Mouse (Mus musculus) layer of hippocampus, postnatal 10 days (tissue): Measurements from ENCODE around the gene Commd1. TPM values are rescaled to one million over a fixed set of nuclear protein-coding genes. Genes with fewer than 3 reads are reported as not detected.

Experiments used
- DNase-seq, 2 experiments: peaks; one replicate each; pipeline ENCODE4 v3.0.0; 2021; ENCODE audit warnings: low spot score in 2 of 2
- total RNA-seq, 2 experiments: library from RNA; stranded (reverse); gene quantifications; 2 replicates each; pipeline ENCODE4 v1.2.3; 2021

Gene Commd1
- total RNA-seq, 2 experiments from 2014 or later: 58.9 to 72.5 TPM

DNA sequence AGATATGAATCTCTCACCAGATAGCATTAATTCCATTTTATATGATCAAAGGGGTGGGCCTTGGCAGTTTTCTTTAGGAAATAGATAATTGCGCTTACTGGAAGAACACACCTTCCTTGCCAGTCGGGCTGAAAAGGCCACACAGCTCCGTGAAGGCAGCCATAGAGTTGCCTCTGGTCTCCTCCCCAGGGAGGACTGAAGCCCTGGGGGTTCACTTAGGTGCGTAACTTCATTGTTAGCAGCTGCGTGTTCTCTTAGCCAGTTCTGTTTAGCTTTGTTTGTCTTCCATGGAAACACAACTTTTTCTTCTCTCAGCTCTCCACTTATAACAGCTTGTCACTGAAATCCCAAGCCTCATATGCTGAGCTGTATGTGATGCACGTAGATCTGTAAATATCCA is 89.7 kb downstream of the Commd1 start:
- DNase-seq: no peak

DNA sequence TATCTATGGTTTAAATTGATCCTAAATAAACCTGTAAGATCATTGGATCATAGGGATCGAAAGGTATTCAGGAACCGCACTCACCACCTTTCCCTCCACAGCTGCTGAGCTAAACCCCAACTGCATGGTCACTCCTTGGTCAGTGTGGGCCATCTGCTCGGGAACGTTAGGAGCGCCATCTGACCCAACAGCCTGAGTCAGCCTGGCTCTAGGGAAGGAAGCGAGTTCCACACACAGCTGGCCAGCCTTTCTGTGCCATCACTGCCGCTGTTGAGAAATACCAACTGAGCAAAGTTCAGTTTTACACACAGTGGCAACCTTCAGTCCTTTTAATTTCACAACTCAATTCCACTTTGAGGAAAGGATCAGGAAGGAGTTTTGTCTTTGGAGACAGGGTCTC is 90.3 kb downstream of the Commd1 start:
- no peak for DNase-seq

DNA sequence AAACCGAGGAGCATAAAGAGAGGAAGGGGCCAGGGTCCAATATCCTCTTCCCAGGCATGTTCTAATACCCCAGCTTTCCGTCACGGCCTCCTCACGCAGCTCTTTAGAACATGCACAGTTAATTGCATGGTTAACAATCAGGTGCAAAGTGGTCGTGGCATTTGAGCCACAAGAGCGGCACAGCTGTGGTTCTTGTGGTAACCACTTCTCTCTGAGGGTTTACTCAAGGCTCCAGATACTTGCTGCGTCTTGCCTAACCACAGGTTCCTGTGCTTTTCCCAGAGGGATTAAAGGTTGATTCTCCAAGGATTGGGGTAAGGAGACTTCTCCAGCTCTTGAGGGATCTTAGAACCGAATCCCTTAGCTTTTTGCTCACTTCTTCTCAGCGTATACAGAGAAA is 90.9 kb downstream of the Commd1 start:
- no peak for DNase-seq

DNA sequence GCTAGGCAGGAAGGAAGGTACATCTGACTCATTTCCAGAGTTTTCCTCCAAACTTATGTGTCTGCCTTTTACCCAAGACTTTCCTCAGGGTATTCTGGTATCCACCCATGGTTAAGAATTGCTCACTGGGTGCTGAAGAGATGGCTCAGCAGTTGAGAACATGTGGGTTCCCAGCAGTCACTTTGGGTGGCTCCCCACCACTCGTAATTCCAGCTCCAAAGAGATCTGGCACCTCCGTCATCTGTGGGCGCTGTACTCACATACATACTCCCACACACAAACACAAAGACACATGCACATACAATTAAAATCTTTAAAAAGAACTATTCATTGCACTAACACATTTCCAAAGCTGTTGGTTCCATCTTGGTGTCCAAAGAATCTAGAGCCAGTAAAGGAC is 93.0 kb downstream of the Commd1 start:
- DNase-seq: no peak

DNA sequence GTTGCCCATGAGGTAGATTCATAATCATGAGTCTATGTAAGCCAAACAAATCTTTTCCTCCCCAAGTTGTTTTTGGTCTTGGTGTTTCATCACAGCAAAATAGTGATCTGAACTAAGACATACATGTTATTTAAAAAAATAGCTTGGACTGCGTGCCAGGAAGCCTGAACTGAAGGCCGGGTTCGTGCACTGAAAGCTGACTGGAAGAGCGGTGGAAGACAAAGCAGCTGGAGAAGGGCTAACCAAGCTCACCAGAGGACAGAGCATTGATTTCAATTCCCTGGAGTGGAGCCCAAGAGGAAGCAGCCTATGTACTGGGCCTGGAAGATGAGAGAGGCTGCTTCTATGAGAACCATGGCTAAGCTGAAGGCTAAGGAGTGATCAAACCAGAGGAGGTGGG is 95.2 kb downstream of the Commd1 start:
- no peak for DNase-seq

DNA sequence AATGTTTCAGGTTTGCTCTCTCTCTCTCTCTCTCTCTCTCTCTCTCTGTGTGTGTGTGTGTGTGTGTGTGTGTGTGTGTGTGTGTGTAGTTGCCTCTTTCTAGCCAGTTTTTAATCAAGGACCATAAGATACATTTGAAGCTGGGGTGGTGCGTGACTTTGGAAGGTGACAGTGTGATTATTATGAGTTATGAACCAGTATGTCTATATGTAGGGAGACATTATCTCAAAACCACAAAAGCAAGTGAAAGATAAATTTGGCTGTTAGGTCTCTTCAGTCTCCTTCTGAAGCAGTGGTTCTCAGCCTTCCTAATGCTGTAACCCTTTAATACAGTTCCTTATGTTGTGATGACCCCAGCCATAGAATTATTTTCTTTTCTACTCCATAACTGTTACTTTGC is 96.8 kb downstream of the Commd1 start:
- no peak for DNase-seq

DNA sequence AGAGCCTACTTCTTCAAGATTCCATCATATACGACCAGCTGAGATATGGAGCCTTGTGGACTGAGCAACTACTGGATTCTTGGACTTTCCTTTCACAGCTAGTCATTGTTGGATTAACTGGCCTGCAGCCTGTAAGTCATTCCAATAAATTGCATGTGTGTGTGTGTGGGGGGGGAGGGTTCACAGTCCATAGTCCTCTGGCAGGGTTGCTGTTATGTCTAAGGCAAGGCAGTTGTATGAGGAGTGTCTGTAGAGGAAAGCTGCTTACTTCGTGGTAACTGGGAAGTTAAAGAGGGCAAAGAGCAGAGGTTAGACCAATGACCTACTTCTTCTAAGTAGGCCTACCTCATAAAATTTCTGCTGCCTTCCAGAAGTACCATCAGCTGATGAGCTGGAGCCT is 98.5 kb downstream of the Commd1 start:
- no peak for DNase-seq

DNA sequence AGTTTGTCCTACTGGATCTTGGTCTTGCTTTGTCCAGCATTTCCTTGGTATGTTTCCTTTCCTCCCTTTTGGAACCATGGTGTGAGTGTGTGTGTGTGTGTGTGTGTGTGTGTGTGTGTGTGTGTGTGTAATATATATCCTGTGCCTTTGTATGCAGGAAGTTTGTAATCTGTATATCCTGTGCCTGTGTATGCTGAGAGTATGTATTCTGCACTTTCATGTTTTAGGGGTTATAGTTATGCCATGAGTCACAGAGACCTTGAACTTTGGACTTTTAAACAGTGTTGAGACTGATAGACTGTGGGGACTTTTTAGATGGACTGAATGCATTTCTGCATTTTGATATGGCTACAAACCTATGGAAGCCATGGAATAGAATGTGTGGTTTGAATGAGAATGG is 99.3 kb downstream of the Commd1 start:
- no peak for DNase-seq

DNA sequence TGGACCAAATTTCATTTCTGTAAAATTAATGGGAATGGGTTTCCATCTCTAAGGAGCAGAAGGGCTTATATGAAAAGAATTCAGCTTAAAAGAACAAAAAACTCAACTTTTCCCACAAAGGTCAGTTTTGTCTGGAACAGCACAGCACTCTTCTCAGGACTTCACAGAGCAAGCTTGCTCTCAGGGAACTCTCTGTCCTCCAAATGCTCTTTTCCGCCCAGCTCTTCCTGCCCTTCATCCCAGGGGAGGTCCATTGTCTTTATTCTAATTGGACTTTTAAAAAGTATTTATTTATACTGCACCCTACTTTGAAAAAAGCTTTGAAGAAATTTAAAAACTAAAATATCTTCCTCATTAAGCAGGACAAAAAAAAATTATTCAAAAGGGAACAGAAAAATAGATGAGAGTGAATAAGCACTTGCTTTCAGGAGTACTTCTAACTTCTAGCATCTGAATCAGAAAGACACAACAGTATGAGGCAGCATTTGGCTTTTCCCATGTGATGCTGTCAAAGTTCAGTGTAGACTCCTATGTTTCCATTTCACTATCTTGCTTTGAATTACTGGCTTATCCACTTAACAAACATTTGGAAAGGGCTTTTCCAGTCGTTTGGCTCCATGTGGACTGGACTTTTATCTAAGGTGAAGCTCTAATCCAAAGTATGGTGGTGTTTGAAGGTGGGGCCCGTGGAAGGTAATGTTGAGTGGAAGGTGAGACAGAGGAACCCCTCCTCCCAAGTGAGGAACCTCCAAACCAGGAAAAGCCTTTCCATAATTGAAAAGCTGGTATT is 101.6 kb downstream of the Commd1 start:
- DNase-seq: no peak

DNA sequence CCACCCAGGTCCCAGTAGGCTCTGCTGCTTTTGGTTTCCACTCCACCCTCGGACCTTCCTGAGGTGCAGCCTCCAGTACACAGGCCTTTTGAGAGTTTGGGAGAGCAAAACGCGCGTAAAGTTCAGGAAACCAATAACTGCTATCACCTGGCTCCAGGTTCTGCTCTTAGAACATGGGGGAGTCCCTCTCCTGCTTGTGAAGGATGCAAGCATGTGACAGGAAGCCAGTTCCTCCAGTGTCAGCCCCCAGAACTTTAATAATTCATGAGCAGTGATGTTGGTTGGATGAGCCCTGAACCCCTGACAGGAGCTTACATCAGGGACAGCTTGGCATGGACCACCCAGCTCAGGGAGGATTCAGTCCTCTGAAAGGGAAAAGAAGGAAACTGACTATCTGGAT is 102.5 kb downstream of the Commd1 start:
- no peak for DNase-seq

DNA sequence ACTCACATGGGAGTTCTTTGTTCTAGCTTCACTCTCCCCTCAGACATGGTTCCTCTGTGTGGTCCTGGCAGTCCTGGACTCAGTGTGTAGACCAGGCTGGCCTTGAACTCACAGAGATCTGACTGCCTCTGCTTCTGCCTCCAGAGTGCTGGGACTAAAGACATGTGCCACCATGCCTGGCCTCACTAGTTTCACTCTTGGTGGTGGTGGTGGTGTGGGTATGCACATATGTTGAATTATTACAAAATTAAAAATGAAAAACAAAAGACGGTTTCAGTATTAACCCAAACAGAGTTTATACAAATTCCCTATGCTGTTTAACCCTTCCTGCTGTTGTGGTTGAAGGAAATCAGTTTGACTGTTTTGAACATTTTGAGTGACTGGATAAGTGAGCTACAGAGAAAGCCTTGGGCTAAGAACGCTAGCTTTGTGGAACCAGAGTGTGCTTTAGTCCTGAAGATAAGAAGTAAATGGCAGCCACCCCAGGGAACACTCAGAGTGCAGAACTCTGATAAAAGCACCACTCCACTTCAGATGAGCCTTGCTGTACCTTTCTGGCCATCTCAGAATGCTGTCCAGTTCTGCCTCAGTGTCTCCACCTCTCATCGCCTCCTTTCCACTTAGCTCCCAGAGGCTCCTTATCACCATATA is 105.4 kb downstream of the Commd1 start:
- no peak for DNase-seq

DNA sequence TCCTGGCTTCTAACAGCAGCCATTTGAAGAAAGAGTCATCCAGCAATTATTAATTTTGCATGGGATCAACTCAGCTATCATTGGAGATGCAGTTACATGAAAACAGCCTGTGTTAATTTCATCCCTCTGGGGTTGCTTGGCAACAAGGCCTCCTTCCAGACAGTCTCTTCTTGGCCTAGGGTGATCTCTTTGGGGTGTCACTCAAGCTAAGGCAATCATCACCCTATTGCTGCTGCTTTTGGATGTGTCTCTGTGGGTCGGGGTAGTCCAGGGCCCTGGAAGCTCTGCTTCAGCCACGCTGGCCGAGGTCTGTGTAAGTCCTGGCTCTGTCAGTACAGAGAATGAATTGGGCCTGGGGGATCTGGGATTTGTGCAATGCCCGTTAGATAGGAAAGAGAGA is 106.9 kb downstream of the Commd1 start:
- no peak for DNase-seq

DNA sequence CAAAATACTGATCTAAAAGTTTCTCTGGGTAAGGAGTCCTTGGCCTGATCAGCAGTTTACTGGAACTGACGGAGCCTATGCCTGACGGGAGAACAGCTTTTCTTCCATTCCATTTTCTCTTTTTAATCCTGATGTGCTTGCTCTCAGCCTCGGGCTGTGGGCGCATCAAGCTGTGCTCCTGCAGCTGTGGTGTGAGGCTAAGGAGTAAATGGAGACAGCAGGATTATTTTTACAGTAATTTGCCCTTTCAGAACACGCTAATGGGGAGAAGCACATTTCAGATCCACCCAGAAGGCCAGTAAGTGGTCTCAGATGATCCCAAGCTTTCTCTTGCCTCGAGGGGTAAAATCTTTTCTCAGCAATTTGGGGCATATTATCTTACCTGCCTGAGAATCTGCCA is 107.4 kb downstream of the Commd1 start:
- no peak for DNase-seq

DNA sequence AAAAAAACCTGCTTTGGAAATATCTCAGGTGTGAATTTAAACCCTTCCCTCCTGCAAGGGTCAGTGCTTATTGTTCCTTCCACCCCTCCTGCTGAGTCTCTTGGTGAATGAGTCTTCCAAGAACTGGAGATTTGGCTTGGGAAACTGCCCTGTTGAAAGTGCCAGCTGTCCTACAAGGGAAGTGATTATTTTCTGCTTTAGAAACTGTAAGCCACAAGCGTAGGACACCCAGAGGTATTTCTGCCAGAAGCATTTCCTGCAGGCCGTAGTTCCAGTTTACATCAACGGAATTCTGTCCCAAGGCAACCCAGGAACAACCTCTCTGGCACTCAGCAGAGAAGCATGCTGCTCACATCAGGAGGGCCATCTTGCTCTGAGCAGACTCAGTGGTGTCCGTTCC is 108.8 kb downstream of the Commd1 start:
- no peak for DNase-seq

DNA sequence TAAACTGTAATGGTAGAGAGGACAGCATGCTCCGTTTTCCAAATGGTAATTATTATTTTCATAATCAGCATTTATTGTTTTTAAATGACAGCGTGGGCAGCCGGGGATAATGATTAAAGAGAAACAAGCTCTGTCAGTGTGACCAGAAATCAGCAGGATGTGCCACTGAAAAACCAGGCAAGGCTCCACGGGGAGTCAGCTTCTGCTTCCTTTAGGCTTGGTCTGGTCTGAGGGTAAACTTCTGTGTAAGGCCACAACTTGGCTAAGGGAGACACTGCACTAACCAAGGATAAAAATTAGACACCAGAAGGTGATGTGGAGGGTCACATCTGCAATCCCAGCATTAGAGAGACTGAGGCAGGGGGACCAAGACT is 109.9 kb downstream of the Commd1 start:
- DNase-seq: no peak

DNA sequence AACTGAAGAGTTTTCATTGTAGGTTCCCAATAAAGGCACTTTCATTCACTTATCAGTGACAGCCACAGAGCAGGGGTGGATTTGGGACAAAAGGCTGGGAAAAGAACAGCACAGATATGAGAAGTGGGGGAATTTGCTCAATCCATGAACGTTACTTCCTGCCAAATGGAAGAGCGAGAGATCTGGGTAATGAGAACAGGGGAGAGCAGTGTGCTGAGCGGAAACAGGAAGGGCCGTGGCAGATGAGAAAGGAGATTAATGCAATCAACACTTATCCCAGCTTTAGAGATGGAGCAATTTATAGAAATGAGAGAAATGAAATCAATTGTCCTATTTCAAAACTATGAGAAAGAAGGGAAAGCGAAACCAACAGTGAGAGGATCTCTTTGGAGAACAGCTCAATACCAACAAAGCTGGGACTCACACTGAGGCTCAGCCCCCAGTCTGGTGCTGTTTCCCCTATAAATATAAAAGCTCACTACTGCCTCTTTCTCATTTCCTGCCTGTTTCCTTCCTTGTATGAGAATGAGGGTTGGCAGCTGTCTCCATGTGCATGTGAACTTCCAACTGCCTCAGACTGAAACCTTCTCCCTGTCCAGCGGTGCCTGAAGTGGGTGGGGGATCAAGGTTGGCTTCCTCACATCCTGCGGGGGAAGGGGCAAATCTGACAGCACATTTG is 110.4 kb downstream of the Commd1 start:
- DNase-seq: no peak

DNA sequence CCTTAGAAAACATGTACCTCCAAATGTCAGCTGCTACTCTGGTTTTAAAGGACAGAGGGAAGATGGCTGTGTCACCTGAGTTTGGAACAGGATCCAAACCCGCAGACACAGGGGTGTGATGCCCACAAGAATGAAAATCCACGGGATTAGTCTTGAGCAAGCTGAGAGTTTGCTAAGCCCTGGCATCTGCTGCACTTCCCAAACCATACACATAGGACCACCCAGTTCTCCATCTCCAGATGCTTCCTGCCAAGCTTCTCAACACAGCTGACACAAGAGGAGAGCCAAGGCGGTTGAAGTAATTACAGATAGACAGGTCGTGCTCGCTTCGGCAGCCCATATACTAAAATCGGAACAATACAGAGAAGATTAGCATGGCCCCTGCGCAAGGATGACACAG is 113.6 kb downstream of the Commd1 start:
- no peak for DNase-seq

DNA sequence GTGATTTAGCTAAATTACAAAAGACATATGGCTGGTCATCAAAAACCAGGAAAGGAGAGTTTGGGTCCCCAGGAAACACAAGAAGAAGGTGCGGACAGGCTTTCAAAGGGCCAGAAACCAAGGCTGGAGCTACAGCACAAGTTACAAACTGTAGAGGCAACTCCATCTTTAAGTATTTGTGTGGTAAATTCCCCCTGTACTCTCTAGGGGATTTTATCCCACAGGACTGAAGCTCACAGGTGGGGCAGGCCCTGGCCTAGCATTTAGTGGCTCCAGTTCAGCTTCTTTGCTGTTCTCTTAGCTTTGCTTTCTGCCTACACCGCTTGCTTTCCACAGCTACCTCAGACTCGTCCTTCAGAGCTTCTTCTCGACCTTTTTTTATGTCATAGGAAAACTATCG is 114.5 kb downstream of the Commd1 start:
- no peak for DNase-seq

DNA sequence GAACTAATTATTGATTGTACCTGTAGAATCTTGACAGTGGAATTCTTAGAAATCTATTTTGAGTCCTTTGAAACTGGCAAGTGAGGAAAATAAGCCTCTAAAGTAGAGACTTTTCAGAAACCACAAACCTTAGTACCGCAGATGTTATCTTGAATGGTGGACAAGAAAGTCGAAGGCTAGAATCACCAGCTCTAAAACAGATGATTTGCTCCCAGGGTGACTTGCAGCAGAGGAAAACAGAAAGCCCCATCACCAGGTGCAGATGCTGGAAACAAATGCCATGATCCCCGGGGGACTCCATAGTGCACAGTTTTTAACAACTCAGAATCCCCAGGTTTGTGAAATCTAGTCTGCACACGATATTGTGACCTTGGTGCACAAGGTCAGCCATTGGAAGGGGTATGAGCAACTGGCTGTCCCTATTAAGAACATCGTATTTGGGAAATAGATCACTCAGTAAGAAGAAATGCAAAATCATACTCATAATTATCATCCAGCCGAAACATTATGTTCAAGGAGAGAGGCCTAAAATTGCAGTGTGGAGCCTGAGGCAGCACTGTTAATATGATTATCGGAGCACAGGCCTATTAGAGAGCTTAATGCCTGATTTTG is 116.4 kb downstream of the Commd1 start:
- no peak for DNase-seq

DNA sequence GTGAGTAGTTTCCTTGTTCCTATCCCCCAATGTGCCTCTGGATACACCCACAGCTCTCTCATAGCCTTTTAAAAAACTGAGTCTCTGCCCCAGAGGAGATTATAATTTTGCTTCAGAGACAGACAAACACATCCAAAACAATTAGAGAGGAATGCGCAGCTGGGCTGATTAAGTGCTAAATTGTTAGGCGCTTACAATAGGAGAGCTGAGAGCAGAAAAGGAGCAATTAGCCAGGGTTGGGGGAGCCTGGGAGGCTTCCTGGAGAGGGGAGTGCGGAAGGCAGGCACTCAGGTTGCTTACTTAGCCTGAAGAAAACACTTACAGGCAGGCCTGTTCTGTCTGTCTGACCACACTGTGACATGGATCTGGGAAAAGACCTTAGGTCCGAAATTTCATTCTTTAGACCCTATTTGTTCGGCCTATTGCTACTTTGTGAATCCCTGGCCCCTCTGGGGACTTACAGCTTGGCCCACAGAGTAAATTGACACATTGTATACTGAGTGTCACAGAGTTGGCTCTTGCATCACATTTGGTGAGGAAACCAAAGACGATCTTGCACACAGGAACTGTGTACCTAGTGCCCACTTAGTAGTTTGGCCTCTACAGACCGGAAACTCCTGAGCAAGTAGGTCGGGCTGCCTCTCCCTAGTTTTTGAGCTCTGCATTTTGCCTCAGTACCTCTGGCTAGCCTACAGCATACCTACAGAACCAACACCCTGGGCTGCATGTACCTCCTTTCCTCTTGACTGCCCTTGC is 117.7 kb downstream of the Commd1 start:
- no peak for DNase-seq

DNA sequence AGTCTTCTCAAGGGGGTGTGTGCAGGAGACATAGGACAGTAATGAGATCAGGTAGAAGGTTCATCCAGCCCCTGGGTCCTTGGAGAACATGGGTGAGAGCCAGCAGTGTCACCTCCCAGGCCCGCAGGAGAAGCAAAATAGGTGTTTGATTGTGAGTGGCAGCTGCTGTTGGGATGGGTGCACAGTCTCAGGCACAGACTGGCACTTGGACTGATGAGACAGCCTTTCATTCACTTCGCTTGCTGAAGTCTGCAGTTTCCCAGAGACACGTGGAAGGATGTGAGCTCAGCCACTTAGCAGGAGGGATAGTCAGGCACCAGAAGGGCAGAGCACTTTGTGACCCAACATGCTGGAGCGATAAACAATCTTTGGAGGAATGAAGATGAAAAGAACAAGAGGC is 118.6 kb downstream of the Commd1 start:
- no peak for DNase-seq
